Mouse (Mus musculus) liver, embryonic 14.5 days (tissue): ENCODE measurements around the gene Akt3.

Experiments
- CTCF ChIP-seq: IDR thresholded peaks from 2 replicates; pipeline ENCODE4 v1.5.1; 2016; ENCODE audit warnings: antibody characterized with exemption, low read depth, control low read depth
- EP300 ChIP-seq: IDR thresholded peaks from 2 replicates; pipeline ENCODE4 v1.6.1; 2016; ENCODE audit warnings: antibody characterized with exemption, low read depth

DNA sequence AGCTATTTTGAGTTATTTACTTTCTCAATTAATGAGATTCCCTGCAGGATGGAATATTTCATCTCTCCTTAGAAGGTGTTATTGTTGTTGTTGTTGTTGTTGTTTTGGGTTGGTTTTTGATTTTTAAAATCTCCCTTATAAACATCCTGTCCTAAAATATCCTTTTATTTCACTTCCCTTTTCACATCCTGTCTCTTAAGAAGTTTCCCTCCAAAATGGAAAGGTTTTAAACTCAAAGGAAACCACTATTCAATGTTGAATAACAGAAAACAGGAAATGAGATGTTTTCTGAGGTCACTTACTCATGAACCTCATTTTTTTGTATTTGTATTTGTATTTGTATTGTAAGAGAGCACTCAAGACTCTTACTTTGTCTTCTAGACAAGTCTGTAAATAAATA, 23.9 kb upstream of the Akt3 start:
- TF ChIP-seq CTCF (no peak), EP300 (no peak)
